In the genomic region with DNA sequence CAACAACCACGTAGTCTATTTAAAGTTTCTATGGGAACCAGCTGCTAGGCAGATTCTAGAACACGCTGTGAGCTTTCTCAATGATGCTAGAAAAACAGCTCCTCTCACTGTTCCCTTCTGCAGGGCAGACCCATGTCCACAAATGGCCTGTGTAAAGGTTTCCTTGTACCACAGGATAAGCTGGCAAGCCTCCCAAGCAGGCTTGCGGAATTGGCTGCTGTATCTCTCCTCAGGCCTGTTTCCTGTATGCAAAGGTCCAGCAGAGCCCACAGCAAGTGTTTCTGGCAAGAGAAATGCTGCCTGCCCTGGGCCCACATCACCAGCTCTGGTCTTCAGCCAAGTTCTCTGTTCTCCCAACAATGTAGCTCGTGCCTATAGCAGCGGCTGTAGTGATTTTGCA, we compare ENCODE assay signal across 8 mouse cellular contexts.
DNase-seq lines count a peak whose midpoint lies in the region; ATAC-seq and TF ChIP-seq lines count a peak whose summit lies in the region.

No protein-coding gene starts in this region.

- 0 out of 2 replicates have a peak, but pooled peaks cover under 1% of the 10 kb centered on the region for H3K4me1 ChIP-seq in heart, embryonic 10.5 days
- peaks cover 2% of the 10 kb centered on the region for H3K4me1 ChIP-seq in heart, adult 2 months (ENCODE audit: control insufficient read depth, insufficient read depth, low read length)
- peaks cover 21% of the 10 kb centered on the region for H3K4me1 ChIP-seq in limb, embryonic 14.5 days (ENCODE audit: control insufficient read depth, insufficient read depth, low read length)

- no peak for TF ChIP-seq POLR2A in heart, adult 2 months (IDR thresholded peaks at IDR 0.05; ENCODE audit: insufficient read depth, low read depth, low read length)
- no peak for TF ChIP-seq POLR2A in limb, embryonic 14.5 days (IDR thresholded peaks at IDR 0.05; ENCODE audit: borderline replicate concordance, extremely low read depth, insufficient read depth, insufficient read length)

- TF ChIP-seq EP300 in heart, adult 2 months (IDR thresholded peaks at IDR 0.05; ENCODE audit: insufficient read depth, low read depth, low read length) = peak; percentile 31; the same call in 1 of the 2 replicates

- no peaks in the 10 kb centered on the region; the same call in 1 of the 2 replicates for H3K79me2 ChIP-seq in heart, adult 2 months (replicated peaks; ENCODE audit: control insufficient read depth, insufficient read depth, low read length)

- no peak for TF ChIP-seq CTCF in heart, adult 2 months (IDR thresholded peaks at IDR 0.05)

- H3K27ac ChIP-seq in heart, embryonic 10.5 days = no peak overlapping the region
- no peak overlapping the region for H3K27ac ChIP-seq in heart, adult 2 months
- peak overlapping the region; percentile 55 for H3K27ac ChIP-seq in limb, embryonic 14.5 days (replicated peaks; ENCODE audit: low read depth, low read length)

- intact Hi-C loops in heart, adult 2 months (cut with DNase I) = no loop called here

- ATAC-seq in limb, embryonic 14.5 days (ENCODE audit: low FRiP score, low read depth) = peak; percentile 53

- H3K9ac ChIP-seq in heart, adult 2 months (ENCODE audit: low read depth, low read length) = no peak overlapping the region
- H3K9ac ChIP-seq in limb, embryonic 14.5 days (ENCODE audit: low read depth, low read length, severe bottlenecking) = no peak overlapping the region

- H3K27me3 ChIP-seq in heart, embryonic 10.5 days (ENCODE audit: insufficient read depth, poor library complexity, severe bottlenecking) = no peaks in the 10 kb centered on the region
- H3K27me3 ChIP-seq in heart, adult 2 months (ENCODE audit: control insufficient read depth, insufficient read depth, low read length) = no peaks in the 10 kb centered on the region
- H3K27me3 ChIP-seq in limb, embryonic 14.5 days (ENCODE audit: control insufficient read depth, insufficient read depth, low read length) = no peaks in the 10 kb centered on the region

- H3K4me3 ChIP-seq in heart, embryonic 10.5 days = no peak overlapping the region
- H3K4me3 ChIP-seq in heart, adult 2 months = no peak overlapping the region
- no peak overlapping the region for H3K4me3 ChIP-seq in limb, embryonic 14.5 days (replicated peaks; ENCODE audit: low read length)

- no peaks in the 10 kb centered on the region for H3K9me3 ChIP-seq in heart, embryonic 10.5 days
- no peaks in the 10 kb centered on the region for H3K9me3 ChIP-seq in limb, embryonic 14.5 days (ENCODE audit: control insufficient read depth, low read length)

- DNase-seq in heart, adult 11 months = peak; percentile 98
- DNase-seq in heart, embryonic 10.5 days (ENCODE audit: low spot score) = no peak
- peak; percentile 91 to 94 for DNase-seq in cerebellum, postnatal 14 days
- peak; percentile 53 to 78 for DNase-seq in heart, adult 2 months
- DNase-seq in kidney, postnatal 14 days = peak; percentile 79
- DNase-seq in limb, embryonic 14.5 days (ENCODE audit: low spot score) = peak; percentile 82
- peak; percentile 57 for DNase-seq in right cerebral cortex, postnatal 25 days
- DNase-seq in thymus, postnatal 4 days = no peak

- no peaks in the 10 kb centered on the region for H3K36me3 ChIP-seq in heart, embryonic 10.5 days
- no peaks in the 10 kb centered on the region for H3K36me3 ChIP-seq in heart, adult 2 months (ENCODE audit: control insufficient read depth, insufficient read depth, low read length)
- no peaks in the 10 kb centered on the region for H3K36me3 ChIP-seq in limb, embryonic 14.5 days (ENCODE audit: control insufficient read depth, insufficient read depth, low read length)

- WGBS in heart, embryonic 10.5 days = 70% methylated on average over 5 of the region's 5 CpGs
- 6% methylated on average over 5 of the region's 5 CpGs for WGBS in heart, adult 2 months
- 41% methylated on average over 5 of the region's 5 CpGs for WGBS in limb, embryonic 14.5 days

- no peak overlapping the region for H3K4me2 ChIP-seq in limb, embryonic 14.5 days (replicated peaks; ENCODE audit: low read depth, low read length, severe bottlenecking)

Comparison
In these comparisons a context has a peak if more than half of its experiments do, and no peak if none do; other contexts are left out.
1. DNase-seq: peak in heart, adult 11 months (single experiment), cerebellum, postnatal 14 days (2 of 2), heart, adult 2 months (2 of 2), kidney, postnatal 14 days (single experiment), limb, embryonic 14.5 days (single experiment) and right cerebral cortex, postnatal 25 days (single experiment); none in heart, embryonic 10.5 days (single experiment) and thymus, postnatal 4 days (single experiment).